Mouse (Mus musculus): ENCODE data around the gene Sim2. TPM values are rescaled to one million over a fixed set of nuclear protein-coding genes. Genes with fewer than 3 reads are reported as not detected.

Gene Sim2
- total RNA-seq, 4 experiments from 2014 or later, result 0.18 to 1.4 (median 0.23) TPM; not detected in 1

GRCm38 (mm10) chr16:94163051-94163450 is 78.3 kb downstream of the Sim2 start:
- DNase-seq (ENCODE audit: low spot score in 2 of 2), result no peak

DNA sequence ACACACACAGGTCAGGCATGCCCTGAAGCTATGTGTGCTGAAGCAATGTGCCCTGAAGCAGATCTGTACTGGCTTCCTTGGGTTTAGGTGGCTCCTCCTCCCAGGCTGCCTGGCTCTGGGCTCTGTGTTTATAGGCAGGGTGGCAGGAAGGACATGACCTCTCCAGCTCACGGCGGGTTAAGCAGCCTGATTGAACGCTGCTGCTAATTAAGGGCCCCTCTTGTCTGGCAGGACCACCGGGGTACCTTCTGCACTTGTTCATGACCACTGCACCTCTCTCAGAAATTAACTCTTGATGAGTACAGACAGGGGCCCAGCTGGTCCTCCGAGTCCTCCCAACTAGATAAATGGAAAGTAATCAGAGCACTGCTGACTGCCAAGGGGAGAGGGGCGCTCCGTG is 79.5 kb downstream of the Sim2 start:
- no peak for DNase-seq (ENCODE audit: low spot score in 2 of 2)

- DNase-seq (ENCODE audit: low spot score in 2 of 2), result no peak
Observed at GRCm38 (mm10) chr16:94164978-94165377, 80.2 kb downstream of the Sim2 start.

DNA sequence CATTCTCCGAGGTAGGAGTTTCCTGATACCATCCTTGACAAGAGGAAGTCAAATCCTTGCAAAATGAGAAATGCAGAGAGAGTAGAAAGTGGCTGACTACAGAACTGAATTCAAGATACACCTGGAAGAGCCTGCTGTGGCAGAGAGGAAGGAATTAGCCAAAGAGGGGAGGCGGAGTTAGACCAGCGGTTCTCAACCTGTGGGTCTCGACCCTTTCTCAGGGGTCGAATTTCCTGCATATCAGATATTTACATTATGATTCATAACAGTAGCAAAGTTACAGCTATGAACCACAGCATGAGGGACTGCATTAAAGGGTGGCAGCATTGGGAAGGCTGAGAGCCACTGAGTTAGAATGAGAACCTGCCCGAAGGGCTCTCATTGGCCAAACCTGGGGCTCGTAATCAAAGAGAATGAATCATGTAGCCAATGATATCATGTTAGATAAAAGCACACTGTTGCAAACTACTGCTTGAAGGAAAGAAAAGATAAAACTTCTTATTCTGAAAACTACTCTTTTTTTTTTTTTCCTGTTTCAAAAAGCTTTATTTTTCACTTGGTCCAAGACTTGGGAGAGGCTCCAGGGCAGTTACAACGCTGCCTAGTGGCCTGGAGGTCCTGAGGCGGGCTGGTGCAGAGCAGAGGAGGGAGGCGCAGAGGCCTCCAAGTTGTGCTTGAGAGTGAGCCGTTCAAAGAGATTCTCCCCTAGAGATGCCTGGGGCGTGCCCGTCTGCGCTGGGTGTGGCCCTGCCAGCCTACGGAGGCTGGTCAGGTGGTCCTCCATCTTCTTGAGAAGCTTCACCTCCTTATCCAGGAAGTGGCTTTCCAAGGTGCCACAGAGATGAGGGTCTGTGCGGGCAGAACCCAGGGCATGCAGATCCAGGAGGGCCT is 84.2 kb downstream of the Sim2 start:
- DNase-seq (ENCODE audit: low spot score in 2 of 2), result no peak

GRCm38 (mm10) chr16:94170218-94170617 is 85.5 kb downstream of the Sim2 start:
- no peak for DNase-seq (ENCODE audit: low spot score in 2 of 2)

GRCm38 (mm10) chr16:94173361-94173760 is 88.6 kb downstream of the Sim2 start:
- no peak for DNase-seq (ENCODE audit: low spot score in 2 of 2)

DNA sequence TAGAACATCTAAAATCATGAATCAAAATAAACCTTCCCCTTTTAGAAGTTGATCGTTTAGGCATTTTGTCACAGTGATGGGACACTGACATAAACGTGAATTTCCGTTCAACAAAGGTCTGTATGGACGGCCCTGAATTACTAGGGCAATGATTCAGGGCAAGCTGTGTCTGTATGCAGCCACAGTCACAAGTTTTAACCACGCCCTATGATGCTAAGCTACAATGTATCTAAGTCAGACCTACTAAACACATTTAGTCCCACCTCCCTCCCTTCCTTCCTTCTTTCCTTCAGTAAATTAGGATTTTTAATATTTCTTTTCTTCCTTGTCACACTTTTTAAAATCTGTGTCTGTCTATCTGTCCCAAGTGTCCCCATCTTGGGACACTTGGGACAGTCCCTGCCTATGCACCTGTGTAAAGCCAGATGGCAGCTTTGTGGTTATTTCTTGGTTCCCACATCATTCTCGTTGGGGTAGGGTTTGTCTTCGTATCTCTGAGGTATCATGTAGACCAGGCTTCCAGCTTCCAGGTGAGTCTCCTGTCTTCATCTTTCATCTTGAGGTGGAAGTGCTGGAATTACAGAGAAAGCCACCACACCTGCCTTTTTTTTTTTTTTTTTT is 90.7 kb downstream of the Sim2 start:
- DNase-seq (ENCODE audit: low spot score in 2 of 2), result no peak

Small RNAs within 50 kb of the gene (microRNA-seq; reads per million reads assigned to microRNA genes)
- 0 reads per million in 2 experiments for gene Gm23062

Other genes with a start within 250 kb of the Sim2 start
- 1 to 10 TPM in 2 of 4 experiments, under 1 TPM in 2; 0.18 to 1.5 (median 0.96) TPM for gene Chaf1b, start 201.0 kb upstream of the Sim2 start, total RNA-seq (2022)
- gene Cldn14, start 76.1 kb upstream of the Sim2 start, total RNA-seq (2022), result 1 to 10 TPM in 3 of 4 experiments, under 1 TPM in 1; 0.72 to 1.4 (median 1.3) TPM
- gene Hlcs, start 228.6 kb downstream of the Sim2 start, total RNA-seq (2022), result 10 to 100 TPM; 14.0 to 16.5 (median 15.7) TPM
- under 1 TPM in 3 of 4 experiments, not detected in 1; 0.21 to 0.71 (median 0.57) TPM for gene Ripply3, start 243.5 kb downstream of the Sim2 start, total RNA-seq (2022)